Mouse (Mus musculus) activated CD4-positive, CD25-positive, alpha-beta regulatory T cell, adult 4 months (primary cell): ENCODE measurements around the gene 1700069L16Rik. TPM values are rescaled to one million over a fixed set of nuclear protein-coding genes. Genes with fewer than 3 reads are reported as not detected.

ENCODE experiments used
- ATAC-seq: one replicate; pipeline ENCODE4 v1.8.0; 2017
- polyA plus RNA-seq, 2 experiments: library from polyadenylated mRNA; unstranded; fragments of 100-300 nt; shearing (Covaris generic); gene quantifications; one replicate each; pipeline ENCODE4 v1.2.1; 2017

1700069L16Rik gene
- not detected for polyA plus RNA-seq

DNA sequence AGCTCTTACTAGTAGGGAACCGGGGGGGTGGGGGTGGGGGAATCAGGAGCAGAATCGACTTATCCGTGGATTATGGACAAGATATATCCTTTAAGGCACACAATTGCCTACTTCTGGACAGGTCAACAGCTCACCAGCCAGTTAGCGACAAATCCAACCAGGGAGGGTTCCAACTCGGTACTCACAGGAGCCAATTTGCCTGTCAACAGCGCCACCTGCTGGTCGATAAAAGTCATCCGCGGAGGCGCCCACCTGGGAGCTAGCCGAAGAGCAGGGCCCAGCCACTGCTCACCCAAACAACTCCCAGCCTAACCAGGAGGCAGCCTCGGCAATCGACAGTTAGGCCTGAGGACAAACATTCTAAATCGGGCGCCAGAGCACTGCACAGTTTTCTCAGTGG, at the start of gene 1700069L16Rik:
Gene 1700069L16Rik (minus strand): TSS at position 327 of the 400 bp plus-strand sequence.
- no peak for ATAC-seq

DNA sequence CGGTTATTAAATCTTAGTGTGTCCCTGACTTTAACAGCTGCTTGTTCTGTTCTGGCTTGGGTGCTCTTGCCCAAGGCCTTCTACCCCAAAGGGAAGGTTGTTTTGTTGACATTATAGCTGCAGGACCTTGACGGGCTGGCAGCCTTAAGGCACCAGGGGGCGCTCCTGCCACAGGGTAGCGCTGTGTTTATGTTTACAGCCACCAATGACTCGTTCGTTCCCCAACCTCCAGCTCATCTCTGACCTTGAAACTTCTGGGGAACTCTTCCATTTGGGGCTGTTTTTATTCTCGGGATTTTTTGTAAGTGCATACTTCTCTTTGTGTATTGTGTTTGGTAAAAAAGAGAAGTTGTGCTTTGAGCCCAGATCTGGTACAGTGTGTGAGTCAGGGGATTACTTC, 49.1 kb upstream of the 1700069L16Rik start:
- ATAC-seq: peak; percentile 41

DNA sequence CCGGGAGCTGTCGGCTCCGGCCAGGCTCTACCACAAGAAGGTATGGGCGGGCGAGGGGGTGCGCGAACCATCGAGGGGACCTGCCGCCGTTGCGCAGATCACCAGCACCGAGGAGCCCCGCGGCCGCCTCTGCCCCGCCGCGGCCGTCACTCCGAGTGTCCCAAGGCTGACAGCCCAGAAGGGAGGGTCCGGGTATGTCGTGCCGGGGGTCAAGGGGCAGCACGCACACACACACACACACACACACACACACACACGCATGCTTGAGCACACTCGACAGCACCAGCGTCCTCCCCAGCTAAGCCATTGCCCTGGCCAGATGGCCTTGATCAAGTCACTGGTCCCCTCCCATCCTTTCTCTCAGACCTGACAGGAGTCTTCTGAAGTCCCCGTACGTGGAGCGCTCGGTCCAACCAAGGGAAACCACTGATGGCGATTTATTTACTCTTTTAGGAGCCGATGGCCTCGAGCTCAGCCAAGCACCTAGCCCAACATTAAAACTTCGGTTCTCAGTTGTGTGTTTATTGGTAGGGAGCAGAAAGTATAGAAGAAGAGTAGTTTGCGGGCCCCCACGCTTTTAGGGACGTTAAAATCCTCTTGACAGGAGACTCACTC, 48.4 kb upstream of the 1700069L16Rik start:
- no peak for ATAC-seq

DNA sequence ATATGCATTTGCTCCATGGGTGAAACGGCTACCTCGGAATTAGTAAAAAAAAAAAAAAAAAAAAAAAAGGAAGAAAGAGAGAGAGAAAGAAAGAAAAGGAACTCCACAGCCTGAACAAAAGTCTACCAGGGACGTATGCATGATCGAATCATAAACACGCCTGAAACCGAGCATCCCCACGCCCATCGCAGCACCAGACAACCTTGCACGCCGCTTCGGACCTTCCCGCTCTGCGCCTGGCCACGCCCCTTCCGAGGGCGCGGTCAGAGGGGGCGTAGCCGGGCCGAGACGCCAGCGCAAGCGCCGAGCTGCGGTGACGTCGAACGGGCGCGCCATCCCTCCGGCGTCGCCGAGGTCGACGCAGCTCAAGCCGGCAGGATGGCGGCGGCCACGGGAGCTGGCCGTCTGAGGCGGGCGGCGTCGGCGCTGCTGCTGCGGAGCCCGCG, 47.9 kb upstream of the 1700069L16Rik start, which contains the start of the genes Sart3 and Iscu:
Gene Sart3 (minus strand): TSS at position 61 of the 446 bp plus-strand sequence.
Gene Iscu (plus strand): TSS at position 299 of the 446 bp plus-strand sequence.
- peak; percentile 77 for ATAC-seq

DNA sequence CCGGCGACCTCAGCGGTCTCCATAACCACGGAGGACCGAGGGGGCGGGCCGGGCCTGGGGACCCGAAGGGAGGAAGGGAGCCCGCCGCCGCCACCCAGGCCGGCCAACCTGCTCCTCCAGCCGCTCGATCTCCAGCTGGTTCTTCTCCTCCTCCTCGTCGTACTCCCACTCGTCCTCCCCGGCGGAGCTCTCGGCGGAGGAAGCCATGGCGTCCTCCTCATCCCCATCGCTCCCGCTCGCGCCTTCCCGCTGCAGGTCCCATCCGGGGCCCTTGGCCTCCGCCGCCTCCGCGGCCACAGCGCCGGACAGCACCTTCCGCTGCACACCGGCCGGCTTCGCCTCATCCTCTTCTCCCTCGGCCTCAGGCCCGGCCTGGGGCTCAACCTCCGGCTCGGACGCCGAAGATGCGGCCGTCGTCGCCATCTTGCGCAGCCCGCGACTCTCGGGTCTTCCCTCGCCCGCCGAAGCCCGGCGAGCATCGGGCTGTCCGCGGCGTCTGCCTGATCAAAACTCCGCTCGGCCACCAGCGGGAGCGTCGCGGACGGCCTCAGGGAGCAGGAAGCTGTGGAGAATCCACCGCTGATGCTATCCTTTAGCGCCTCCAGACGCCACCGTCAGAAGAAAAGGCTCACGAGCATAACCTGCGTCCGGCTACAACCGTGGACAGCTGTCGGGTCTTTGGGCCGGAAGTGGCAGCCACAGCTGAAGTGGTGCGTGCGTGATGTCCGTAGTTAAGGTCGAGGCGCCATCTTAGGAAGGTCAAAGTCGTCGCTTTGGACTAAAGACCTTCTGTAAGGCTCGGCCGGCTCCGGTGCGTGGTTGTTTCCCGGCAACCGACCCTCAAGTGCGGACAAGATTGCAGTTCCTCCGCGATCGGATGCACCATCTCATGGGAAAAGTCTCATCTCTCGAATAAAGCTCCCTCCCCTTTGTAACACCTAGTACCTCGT, 46.9 kb upstream of the 1700069L16Rik start:
- peak; percentile 65 for ATAC-seq

DNA sequence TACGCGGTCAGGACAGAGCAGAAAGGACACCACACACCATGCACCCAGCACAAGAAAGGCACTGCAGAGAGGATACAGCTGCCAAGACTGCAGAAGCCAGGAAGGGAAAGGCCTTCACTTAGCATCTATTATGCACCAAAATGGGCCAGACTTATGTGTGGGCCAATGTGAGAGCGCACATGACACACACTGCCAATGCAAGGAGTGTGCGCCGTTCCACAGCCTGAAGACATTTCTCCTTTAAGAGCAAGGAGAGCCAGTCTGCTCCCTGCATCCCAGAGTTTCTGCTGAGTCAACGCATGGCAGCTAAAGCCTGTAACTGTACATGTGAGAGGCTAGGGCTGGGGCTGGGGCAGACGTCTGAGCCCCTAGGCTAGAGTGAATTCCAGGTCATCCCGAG, 44.2 kb upstream of the 1700069L16Rik start:
- ATAC-seq: no peak

DNA sequence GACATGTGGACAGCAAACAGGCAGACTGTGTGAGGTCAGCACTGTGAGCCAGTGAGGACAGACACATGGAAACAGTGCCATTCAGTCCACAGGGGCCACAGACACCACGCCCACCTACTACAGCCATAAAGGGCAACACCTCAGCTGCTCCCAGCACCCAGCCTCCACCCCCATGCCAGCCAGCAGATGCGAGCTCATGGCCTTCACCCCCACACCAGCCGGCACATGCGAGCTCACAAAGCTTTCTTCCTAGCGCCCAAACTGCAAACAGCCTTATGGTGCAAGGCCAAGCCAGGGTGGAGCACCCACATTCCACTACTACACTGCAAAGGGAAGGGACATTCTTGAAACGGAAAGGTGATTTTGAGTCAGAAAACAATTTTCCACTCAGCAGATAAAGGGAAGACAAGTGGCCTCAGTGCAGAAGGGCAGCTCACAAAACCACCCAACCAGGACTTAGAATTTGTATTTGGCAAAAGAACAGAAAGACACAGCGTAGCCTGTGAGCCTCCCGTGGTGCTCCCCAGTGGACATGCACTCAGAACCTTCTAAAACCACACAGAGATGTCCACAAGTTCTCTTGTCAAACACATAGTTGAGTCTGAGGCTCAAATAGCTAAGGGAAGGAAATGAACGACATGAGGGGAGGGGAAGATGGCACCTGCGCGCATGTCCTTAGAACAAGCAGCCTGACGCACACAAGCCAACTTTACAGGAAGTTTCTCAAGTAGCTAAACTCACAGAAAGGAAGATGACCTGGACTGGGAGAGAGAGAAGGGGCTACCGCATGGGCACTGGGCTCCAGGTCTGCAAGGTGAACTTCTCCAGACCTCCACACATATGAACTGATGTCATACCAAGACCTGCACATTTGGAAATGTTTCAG, 41.3 kb upstream of the 1700069L16Rik start:
- ATAC-seq: no peak

DNA sequence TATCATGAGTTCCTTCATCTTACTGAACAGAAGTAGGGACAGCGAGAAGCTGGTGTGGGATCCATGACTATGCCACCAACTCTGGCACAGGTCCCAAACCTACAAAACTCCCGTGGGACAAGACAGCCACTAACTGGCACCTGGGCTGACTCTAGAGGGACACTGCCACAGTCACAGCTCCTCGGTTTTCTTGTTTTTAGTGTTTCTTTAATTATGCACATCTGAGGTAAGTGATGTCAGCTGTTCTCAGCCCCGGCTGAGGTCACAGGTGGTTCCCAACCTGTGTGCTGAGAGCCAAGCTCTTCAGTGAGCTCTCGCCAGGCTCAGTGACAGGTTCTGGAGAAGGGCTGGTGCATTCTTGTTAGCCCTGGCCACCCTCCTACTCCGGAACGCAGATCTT, 39.9 kb upstream of the 1700069L16Rik start:
- no peak for ATAC-seq

DNA sequence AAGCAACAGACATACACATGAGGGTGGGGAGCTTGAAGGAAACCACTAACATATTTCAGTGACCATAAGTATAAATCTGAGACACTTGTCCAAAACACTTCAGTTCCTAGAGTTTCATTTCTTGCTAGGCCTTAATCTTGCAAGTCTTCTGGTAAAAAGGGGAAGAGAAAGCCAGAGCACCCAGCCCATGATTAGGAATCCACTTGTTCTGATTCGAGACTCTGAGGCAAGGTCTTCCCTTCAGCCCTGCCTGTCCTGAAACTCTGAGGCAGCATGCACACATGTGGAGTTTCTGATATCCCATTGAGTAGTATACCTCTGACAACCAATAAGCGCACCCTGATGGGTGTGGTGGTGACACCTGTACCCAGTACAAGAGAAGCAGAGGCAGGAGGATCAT, 37.0 kb upstream of the 1700069L16Rik start:
- ATAC-seq: no peak

DNA sequence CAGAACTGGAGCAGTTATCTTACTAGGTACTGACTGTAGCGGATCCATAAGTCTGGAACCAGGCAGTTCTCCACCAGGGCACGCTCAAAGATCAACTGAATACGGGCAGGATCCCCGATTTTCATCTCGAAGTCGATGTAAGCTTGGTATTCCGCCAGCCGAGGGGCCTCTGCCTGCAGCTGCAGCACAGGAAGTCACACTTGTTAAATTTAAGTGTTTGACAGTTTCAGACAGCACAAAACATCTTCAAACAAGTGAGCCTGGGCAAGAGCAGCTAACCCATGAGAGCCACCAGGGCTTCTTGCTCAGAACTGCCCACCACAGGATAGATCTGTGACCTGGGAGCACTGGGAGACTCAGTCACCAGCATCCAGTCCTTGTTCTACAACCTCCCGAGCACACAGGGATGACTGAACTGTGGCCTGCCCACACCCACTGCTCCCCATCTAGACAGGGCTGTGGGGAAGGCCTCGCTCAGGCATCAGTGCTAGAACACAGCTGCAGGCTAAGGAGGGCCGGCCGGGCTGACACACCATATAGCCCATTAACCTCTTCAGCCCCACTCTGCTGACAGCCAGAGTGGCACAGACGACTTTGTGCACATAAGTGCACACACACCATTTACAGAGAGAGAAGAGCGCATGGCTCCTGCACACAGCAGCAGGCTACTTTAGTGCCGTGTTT, 30.9 kb upstream of the 1700069L16Rik start:
- ATAC-seq: no peak

DNA sequence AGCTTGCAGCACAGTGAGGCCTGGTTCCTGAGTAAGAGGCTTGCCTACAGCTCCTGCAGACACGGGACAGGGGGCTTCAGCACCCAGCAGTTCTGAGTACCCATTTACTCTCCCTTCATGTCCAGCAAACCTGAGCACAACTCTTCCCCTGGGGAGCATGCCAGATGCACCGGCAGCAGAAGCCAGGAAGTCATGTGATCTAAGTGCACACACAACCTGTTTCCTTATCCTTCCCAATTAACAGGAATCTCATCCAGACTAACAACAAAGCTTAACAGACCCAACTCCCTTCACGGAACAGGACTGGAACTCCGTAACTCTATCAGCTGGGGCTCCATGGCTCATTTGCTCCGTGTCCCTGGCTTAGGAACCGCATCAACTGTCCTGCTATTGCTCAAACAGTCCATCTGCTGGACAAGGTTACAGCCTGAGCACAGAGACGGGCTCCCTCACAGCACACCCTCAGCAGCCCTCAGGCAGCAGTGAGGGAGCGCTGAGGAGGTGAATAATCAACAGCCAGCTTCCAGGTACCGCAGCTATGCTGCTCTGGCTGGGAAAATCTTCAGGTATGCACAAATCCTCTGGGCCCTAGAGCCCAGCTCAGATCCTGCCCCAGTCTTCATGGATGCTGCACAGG, 27.1 kb upstream of the 1700069L16Rik start:
- ATAC-seq: no peak

DNA sequence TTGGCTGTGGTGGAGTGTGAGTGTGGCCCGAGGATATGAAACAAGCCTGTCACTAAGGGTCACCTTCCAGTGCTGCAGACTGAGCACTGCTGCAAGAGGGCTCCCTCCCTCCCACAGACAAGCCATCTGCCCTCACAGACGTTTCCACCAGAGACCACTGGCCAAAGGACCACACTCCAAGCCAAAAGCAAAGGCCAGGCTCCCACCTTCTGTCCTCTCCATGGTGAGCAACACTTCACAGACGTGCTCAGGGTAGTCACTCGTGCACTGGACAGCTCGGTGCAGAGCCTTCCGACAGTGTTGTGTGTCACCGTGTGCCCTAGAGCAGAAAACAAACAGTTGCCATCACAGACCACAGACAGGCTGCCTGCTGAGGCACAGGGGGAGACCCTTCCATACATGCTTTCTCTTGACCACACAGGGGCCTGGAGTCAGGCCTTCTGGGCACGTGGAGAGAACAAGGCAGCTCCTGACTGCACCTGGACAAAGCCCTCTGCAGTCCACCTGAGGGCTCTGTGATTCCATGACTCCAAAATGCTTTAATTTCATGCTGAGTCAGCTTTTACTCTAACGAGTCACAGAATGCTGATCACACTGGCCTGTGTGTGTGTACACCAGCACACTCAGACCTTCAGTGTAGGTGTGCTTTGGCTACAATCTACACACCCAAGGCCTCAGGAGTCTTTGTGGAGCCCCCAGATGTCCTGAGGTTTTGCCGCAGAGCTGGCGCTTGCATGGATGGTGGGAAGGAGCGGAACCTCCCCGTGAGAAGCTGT, 24.2 kb upstream of the 1700069L16Rik start:
- no peak for ATAC-seq

DNA sequence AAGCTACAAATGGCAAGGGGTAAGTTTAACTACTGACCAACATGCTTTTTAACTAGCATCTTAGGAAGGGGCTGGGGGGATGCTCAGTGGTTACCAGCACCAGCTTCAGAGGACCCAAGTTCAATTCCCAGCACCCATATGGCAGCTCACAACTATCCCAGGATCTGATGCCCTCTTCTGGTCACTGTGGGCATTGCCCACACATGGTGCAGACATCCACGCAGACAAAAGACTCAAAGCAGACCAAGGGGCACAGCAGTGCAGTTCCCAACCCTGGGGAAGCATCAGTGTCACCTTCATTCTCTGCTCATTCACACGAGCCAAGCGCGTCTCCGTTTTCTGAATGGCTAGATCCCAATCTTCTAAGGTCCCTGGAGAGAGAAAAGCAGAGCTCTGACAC, 23.1 kb upstream of the 1700069L16Rik start:
- ATAC-seq: no peak

DNA sequence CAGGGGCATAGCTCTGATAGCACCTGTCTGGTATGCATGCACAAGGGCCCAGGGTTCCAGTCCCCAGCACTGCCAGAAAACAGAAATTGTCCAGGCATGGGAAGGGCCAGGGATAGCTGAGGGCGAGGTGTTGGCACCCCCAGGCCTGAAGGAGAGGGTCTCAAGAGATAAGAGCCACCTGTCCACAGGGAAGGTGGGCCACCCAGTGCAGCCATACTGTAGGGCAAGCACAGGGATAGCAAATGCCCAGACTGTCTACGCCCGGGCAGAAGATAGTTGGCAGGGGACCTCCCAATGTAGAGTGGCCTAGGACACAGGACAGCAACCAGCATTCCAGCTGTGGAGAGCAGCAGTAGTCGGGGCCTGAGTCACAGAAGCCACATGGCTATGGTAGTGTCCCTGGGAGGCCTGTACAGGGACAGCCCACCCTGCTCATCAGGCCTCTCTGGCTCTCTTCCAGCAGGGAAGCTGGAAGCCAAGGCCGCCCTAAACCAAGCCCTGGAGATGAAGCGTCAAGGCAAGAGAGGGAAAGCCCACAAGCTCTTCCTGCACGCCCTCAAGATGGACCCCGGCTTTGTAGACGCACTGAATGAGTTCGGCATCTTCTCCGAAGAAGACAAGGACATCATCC, 13.2 kb upstream of the 1700069L16Rik start:
- no peak for ATAC-seq

DNA sequence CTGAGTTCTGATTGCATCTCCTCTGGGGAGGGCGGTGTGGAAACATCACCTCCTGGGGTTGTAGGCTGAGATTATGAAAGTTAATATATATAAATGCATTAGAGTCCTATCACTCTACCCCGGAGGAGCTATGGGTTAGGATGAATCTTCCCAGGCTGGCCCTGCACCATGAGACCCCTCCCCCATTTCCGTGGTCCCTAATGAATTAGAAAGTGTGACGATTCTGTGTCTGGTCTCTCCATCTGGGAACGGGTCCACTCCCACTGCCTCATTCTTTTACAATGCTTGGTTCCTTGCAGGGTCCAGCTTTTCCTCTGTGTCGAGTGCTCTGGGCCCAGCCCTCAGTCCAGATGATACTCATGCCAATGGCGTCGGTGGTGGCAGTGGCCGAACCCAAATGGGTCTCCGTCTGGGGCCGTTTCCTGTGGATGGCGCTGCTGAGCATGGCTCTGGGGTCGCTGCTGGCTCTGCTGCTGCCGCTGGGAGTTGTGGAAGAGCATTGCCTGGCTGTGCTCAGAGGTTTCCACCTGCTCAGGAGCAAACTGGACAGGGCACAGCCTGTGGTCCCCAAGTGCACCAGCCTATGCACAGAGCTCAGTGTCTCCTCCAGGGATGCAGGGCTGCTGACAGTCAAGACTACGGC, 12.1 kb upstream of the 1700069L16Rik start:
- ATAC-seq: no peak

DNA sequence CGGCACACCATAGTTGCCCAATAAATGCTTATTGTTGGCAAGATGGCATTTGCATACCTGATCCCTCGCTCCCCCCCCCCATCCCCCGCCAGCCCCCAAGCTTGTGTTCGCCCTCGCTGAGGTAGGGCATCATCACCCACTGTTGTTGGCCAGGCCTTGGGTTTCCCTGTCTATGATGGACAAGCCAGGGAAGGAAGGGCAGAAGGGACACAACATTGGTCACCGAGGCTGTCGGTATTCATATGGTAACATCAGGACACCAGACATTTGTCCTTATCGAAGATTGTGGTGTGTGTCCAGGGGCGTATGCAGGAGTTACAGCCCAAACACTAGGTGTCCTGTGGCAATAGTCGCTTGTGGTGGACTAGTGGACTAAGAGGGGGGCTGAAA, 11.5 kb upstream of the 1700069L16Rik start:
- no peak for ATAC-seq

DNA sequence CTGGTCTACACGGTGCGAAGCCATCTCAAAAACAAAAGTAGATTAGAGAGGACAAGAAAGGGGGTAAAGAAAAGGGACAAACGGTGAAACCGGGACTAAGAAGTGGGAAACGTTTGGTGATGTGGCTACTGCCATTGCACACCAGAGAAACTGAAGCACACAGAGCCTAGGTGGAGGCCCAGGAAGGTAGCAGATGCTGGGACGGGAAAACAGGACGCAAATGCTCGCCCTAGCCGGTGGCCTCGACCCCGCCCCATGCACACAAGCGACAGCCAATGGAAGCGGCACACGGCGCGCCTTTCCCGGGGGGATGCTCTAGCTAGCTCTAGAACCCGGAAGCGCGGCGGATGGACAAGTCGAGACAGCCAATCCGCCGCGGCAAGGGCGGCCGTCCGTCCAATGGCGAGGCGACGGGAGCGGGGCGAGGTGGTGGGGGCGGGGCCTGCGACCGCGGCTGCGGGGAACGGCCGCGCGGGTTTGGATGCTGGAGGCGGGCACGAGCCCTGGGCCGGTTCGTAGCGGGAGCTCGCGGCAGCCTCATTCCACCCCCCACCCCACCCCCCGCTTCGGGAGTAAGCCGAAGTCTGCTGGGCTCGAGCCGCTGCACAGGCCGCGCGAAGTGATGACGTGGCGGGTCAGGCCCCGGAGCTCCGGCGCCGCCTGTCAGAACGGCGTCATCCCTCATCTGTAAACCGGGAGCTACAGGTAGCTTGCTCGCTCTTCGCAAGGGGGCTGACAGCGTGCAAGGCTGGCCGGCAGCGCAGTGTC, 11.0 kb upstream of the 1700069L16Rik start, which contains the start of gene Ficd:
Gene Ficd (plus strand): TSS at position 459 of the 768 bp plus-strand sequence.
- peak; percentile 97 for ATAC-seq

DNA sequence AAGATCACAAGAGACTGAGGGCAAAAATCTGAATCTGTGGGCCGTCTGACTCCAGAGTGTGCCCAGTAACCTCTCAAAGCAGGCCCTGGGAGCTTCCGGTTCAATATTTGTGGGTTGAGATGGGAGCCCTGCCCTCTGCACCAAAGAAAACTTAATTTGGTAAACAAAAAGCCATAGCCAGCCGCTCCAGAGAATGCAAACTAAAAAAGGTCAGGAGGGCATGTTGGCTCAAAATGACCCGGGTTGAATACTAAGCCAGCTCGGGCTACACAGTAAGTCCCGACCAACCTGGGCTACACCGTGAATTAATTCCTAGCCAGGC, 10.4 kb upstream of the 1700069L16Rik start:
- no peak for ATAC-seq

DNA sequence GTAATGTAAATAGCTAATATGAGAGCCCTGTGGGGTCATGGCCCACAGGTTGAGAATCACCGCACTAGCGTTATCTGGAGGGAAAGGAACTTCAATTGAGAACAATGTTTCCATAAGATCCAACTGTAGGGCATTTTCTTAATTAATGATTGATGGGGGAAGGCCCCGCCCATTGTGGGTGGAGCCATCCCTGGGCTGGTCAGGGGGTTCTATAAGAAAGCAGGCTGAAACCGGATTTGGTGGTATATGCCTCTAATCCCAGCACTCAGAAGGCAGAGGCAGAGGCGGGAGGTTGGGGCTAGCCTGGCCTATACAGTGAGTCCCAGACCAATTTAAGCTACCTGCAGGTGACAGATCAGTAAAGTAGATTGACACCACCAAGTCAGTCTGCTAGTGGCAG, 9.8 kb upstream of the 1700069L16Rik start:
- ATAC-seq: no peak
